Mouse (Mus musculus) large intestine, adult 2 months (tissue): ENCODE measurements around the gene Tspan9. TPM values are rescaled to one million over a fixed set of nuclear protein-coding genes. Genes with fewer than 3 reads are reported as not detected.

Source experiments
- DNase-seq: peaks from one replicate; pipeline ENCODE4 v3.0.0-alpha.2; 2012; ENCODE audit warnings: low read depth, low spot score
- WGBS: fragments of 180-500 bp; shearing (Covaris S2); methylation state at CpG from one replicate; pipeline ENCODE4 v1.1.7; 2018; 5-methylcytosine and 5-hydroxymethylcytosine counted together
- polyA plus RNA-seq: library from polyadenylated mRNA; depleted of rRNA; stranded (reverse); fragments of >200 nt; gene quantifications from 2 replicates; pipeline ENCODE4 v1.2.3, GENCODE M21; 2012

Gene Tspan9
- polyA plus RNA-seq, 1 experiment: 34.7 TPM

DNA sequence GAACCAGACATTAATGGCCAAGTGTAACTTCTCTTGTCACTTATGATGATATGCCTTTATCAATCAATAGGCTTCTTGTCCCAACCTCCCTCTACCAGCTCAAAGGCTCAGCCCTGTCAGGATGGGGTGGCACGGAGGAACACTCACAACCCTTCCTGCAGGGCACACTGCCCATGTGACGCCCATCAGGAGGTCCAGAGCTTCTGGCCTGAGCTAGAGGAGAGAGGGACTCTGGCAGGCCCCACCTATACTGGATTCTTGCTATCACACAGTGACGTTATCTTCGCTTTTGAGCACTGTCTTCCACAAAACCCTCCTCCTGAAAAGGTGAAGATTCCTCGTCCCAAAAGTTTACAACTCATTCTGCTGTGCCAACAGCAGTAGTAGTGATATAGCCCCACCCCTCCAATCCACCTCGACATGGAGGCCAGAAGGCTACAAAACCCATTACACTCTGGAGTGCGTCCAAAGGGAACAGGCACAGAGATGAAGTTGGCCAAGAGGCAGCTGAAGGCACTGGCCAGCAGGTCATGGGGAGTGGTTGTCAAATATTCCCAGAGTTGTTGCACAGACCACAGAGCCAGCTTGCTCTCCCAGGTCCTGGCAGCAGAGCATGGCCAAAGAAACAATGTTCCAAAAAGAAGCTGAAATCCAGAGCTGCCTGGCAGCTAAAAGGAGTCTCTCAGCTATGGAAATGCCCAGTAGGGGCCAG lies 34.9 kb downstream of the Tspan9 start:
- 34% methylated on average over 7 of the region's 7 CpGs for WGBS
- peak; percentile 48 for DNase-seq

DNA sequence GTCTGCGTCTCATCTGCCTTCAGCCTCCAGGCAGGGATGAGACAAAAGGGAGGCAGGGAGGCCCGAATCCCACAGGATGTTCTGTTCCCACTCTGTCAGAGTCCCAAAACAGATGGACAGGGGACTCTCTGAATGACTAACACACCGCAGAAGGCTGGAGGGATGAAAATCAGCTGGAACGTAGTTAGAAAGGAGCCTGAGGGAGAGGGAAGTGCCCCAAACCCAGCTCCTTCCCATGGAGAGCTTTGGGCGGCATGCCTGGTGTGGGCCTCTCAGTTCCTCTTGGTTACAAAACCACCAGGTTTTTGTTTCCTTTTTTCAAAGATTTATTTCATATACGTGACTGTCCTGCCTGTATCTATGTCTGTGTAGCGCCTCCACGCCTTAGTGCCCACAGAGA lies 35.7 kb downstream of the Tspan9 start:
- no peak for DNase-seq
- WGBS: 61% methylated on average over 8 of the region's 8 CpGs

DNA sequence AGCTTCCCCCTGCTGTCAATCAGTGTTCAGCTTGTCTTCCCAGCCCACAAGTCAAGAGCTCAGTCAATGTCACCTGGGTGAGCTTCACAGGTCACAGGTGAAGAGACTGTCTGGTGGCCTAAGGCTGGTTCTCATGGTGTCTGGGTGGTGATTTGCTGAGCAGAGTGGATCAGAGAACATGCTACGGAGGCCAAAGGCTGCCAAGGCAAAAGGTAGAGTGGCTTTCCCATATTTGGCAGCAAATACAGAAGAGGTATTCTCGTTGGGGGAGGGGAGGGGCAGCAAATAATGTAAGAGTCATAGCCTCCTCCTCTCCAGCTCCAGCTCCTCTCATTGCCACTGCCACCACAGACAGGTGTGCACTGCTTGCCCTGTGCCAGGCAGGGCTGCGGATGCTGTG lies 37.2 kb downstream of the Tspan9 start:
- 58% methylated on average over 3 of the region's 3 CpGs for WGBS
- DNase-seq: no peak

DNA sequence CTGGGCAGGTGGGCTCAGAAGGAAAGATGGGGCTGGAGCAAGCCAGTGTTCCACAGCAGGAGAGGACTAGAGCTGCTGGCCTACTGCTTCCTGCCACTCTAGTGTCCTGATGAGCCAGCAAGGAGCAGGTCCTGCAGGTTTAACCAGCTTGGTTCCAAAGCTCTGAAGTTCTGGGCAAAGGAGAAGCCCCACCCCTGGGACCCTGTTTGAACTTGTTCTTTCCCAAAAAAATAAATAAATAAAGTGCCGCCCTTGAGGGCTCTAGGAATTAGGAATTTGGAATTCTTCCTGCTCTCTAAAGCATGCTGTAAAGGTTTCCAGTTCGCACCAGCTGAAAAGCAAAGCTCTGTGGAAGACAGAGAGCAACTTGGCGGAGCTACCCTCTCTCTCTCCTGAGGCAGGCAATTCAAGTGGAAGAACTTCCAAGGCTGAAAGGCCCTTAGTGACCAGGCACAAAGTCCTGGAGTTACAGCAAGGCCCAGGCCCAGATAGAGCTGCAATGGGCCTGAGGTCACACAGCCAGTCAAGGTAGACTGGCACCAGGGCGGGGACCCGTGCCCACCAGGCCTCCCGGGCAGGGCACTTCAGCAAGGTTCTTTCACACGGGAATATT lies 38.6 kb downstream of the Tspan9 start:
- no peak for DNase-seq
- WGBS: 33% methylated on average over 7 of the region's 7 CpGs

DNA sequence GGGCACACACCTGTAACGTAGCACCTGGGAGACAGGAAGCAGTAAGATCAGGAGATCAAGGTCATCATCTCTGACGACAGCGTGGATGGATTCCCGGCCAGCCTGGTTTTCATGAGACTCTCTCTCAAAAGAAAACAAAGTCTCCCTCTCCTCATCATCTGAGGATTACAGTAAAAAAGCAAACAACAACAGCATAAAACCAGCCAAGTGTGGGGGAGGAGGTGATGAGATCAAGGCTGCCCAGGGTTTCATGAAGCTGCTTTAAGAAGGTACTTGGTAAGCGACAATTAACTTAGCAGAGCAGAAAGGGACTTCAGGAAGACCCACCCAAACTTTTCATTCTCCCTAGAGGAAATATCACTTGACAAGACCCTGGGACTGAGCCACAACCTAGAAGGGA lies 39.5 kb downstream of the Tspan9 start:
- 68% methylated on average over 5 of the region's 5 CpGs for WGBS
- no peak for DNase-seq

DNA sequence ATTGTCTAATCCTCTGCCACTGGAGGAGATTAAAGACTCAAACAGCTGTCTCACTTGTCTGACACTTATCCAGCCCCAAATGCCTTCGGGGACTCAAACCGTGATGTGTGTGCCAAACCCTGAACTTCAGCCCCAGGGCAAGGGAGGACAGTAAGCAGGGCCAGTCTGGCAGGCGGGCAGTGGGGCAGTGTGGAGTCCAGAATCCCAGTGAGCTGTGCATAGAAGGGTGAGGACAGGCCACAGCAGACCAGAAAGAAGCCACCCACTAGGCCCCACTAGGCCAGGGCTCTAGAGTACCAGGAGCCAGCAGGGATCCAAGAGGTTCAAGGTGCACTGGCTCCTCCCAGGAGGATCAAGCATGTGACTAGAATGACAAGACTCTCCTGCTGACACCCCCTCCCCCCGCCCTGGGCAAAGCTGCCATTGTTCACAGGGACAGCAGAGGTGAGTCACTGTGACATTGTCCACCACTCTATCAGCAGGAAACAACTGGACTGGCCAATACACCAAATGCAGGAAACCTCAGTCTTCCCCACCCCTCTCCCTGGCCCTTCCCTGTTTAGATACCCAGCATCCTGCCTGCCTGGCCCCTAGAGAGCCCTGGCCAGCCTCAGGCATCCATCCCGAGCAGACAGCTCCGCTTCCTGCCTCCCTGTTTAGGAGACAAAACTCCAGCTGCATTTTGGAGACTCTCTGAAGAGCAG lies 40.9 kb downstream of the Tspan9 start:
- WGBS: 67% methylated on average over 6 of the region's 6 CpGs

DNA sequence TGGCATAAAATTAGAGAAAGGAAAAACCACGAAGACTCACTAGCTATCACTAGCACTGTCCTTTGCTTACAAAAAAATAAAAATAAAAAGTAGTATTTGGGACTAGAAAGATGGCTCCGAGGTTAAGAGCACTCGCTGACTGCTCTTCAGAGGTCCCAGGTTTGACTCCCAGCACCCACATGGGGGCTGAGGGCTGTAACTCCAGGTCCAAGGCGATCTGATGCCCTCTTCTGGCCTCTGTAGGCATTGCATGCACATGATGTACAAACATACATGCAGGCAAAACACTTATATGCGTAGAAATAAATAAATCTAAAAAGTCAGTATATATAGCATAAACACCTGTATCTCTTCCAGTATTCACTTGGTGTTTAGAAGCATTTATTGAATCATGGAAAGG lies 43.5 kb downstream of the Tspan9 start:
- no peak for DNase-seq
- WGBS: 83% methylated on average over 5 of the region's 5 CpGs

More for the DNA sequence above, 40.9 kb downstream of the Tspan9 start:
- DNase-seq: no peak

DNA sequence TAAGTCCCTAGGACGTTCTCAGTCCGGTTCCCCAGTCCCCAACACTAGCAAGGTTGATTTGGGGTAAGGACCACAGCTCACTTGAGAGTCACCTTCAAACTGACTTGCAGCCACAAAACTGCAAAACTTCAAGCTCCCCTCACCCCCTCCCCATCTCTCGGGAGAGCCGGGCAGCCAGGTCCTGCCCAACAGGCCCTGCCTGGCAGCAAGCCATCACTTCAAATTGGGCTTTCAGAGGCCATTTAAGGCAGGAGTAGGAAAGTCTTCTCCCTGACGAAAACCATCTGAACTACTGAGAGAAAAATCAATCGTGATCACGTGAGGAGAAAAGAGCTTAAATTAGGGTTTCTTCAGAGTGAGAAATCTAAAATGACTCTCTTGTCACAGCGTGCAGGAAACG lies 44.2 kb downstream of the Tspan9 start:
- WGBS: 65% methylated on average over 9 of the region's 9 CpGs
- no peak for DNase-seq

DNA sequence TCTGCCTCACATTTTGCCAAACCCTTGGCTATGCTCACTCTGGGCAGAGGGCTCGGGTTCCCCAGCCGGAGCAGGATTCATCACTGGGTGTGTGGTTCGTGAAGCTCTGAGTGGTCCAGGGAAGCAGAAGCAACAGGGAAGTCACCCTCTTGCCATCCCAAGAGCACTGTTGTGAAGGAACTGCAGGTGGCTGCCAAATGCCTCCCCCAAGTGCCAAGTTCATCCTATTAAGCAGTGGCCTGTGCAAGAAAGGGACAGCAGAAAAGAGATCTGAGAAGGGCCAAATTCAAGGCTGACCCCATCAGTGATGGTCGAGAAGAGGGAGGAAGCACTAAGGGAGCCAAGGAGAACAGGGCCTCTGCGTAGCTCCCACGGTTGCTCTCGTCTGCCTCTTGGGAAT lies 46.9 kb downstream of the Tspan9 start:
- 83% methylated on average over 7 of the region's 7 CpGs for WGBS
- DNase-seq: no peak

DNA sequence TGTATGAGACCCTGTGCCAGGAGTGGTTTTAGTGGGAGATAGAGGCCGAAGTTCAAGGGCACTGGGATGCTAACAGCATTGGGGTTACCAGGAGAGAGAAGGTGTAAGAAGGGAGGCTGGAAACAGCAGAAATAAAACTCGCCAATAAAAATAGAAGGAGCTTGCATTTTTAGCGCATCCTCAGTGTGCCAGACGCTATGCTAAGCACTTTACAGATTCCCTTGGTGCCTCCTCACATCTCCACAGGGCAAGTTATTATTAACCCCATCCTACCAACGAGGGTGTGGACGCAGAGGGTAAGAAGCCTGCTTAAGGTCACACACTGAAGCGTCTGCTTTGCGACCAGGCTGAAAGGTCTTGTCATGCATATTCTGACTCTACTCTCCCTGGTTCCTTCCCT lies 47.5 kb downstream of the Tspan9 start:
- DNase-seq: no peak
- WGBS: 61% methylated on average over 8 of the region's 8 CpGs

DNA sequence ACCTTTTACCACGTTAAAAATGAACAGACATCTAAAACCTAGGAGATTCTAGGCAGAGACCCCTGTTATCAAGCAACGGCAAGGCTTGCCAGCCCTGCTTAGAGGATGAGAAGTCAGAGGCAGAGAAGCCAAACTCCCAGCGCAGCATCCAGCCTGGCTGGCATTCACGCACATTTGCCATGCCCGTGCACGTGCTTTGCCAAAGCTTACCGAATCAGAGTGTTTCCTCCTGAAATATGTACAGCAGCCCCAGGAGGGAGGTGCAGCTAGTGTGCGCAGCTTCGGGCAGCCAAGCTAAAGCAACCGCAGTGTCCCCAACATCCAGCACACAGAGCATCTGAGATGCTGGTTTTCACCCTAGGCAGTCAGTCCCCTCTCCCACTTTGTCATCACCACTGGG lies 48.3 kb downstream of the Tspan9 start:
- 90% methylated on average over 10 of the region's 10 CpGs for WGBS
- DNase-seq: no peak

DNA sequence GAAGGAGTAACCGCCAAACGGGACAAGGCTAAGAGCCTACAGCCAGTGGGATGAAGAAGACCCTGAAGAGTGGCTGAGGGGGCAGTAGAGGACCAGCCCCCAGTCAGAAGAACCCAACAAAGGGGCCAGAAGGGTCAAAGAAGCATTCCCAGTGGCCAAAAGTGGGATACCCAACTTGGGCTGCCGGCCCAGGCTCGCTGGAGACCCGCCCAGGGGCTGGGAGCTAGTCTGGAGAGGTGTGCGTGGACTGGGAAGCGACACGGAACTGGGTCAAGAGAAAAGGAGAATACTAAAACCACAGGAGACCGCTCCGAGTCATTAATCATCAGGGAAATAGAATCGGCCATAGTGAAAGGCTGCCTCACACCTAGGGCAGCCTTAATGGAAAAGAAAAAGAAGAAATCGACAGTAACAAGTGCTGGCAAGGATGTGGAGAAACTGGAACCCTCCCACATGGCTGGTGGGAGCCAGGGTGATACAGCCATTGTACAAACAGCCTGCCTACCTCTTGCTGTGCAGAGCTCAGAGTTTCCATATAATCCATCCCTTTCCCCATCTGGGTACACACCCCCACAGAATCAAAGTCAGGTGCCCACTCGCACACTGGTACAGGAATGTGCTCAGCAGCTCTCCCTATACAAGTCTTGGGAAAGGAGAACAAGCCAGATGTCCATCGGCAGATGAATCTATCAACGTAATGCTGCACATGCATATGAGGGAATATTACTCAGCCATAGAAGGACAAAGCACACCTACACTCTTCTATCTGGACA lies 49.4 kb downstream of the Tspan9 start:
- DNase-seq: no peak
- WGBS: 73% methylated on average over 15 of the region's 15 CpGs

DNA sequence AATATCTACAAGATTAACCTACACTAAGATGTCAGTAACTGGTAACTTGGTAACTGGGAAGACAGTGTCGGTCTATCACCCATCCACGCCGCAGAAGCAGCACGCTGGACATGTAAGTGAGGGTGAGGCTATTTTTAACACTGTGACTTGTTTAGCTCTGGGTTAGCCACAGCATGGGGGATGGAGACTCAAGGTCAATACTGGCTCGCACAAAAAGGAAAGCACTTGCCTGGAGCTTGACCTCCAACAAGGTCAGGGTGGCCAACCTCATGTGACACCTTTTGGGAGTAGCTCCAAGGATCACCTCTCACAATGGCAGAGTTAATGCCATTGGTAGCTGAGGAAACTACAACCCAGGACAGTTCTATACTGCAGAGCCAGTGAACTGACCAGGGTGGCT lies 50.8 kb downstream of the Tspan9 start:
- no peak for DNase-seq
- 75% methylated on average over 5 of the region's 5 CpGs for WGBS

DNA sequence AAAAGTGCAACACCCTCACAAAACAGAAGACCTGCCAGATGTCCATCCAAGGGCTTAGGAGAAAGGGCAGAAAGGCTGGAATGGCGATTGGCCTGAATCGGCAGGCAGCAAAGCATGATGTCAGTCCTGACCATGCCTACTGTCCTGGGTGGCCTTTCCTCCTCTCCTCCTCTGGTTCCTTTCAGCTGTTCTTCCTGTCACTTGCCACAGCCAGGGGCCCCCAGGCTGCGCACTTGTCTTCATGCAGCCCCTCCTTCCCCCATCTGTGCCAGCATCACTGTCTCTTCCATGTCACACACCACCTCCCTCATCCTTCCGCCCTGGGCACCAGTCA lies 51.6 kb downstream of the Tspan9 start:
- WGBS: 77% methylated on average over 4 of the region's 4 CpGs
- DNase-seq: no peak

DNA sequence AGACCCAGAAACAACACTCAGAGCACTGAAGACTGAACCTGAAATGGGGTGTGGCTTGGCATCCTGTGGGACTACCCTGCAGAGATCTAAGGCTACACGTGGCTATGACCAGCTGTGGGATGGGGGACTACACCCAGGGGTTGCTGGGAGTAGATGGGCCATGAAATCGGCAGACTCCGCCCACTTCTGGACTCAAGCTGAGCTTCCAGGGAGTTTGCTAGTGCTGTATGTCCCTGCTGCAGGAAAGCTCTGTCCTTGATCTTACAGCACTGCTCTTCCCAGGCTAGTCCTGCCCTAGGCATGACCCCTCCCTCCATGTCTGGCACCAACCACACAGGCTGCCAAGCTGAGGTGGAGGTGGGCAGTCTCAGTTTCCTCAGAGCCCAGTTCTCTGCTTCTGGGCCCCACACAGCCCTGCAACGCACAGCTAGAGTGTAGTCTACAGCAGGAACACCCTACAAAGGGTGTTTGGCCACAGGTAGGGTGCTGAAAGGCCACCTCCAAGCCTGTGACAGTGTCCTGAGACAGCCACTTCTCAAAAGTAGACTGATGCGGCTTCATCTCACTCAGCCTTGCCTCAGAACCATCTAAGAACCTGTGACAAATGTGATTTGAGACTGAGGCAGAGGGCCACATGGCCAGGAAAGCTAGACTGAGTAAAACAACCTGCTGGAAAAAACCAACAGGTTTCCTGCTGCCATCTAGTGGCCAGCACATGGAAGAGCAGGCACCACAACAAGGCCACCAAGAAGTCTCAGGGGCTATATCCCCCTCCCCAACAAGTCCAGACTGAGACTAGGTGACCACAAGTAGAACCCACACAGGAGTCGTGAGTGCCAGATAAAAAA lies 52.2 kb downstream of the Tspan9 start:
- no peak for DNase-seq
- 34% methylated on average over 6 of the region's 6 CpGs for WGBS

DNA sequence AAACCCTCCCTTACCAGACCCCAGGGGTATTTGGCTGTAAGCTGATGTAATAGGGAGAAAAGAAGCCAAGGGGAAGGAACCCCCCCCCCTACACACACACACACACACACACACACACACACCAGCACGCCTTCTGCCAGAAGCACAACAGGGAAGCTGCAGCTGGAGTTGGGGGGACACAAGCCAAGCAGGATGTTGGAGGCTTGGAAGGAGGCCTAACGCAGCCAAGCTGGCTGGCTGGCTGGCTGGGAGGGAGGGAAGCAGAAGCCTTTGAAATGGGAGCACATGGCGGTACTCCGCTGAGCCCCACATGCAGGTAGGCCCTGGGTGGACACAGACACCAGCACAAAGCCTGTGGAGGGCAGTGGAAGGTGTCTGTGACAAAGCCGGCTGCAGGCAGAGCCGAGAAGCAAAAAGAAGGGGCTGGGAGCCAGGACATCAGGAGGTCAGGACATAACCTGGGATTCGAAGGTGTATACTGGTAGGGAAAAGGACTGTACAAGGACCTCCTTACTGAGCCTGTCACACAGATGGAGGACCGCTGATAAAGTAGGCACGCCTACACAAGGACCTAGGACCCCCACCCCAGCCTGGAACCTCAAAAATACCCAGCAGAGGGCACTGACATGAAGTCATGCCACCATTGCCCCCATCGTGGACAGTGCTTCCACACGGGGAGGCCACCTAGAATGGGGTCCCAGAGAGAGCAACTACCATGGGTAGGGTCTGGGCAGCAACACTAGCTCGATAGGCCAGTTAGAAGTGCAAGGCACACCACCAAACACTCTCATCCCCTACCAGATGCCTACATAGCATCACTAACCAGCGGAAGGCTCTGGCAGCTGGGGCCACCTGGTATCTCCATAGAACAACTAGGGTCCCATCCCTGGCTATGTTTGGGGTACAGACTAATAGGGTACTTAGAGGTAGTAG lies 53.4 kb downstream of the Tspan9 start:
- WGBS: 75% methylated on average over 13 of the region's 13 CpGs
- no peak for DNase-seq

DNA sequence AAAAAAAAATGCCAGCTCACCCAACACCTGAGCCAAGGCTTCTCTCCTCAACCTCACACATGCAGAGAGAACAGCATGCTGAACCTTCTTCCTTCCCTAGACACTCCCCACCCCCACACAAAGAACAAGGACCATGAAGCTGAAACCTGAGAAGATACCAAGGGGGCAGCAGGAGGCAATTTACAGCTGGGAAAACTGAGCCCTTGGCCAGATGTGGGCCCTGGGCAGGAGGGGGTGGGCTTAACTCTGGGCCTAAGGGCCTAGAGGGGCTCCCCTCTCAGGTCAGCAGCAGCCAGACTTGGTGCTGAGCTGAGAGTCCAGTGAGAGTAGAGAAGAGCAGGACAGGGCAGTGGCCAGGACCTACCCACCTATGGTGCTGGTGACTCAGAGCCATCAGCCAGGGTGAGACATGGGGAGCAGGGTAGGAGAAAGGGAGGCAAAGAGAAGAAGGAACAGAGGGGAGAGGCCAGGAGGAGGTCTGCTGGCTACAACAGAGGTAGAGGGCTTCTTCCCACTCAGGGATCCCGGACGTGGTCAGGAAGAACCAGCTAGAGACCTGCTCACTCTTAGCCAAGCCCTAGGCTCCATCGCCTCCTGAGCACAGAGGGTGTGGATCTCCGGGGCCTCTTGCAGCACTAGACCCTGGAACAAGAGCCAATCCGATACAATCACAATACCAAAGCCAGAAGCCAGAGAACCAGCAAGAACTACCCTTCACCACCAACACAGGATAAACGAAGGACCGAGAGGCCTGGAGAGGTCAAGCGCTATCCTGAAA lies 54.5 kb downstream of the Tspan9 start:
- DNase-seq: no peak
- WGBS: 75% methylated on average over 8 of the region's 8 CpGs
